Mouse (Mus musculus) E14TG2a.4 (cell line): Measurements from ENCODE around the gene Chrm3.

ENCODE experiments used
- CTCF ChIP-seq: conservative IDR thresholded peaks from 2 replicates; pipeline ENCODE4 v1.5.1; 2014; ENCODE audit warnings: low read length
- NANOG ChIP-seq: IDR thresholded peaks from 2 replicates; pipeline ENCODE4 v1.6.1; 2014; ENCODE audit warnings: borderline replicate concordance, low read length, mixed read lengths
- POU5F1 ChIP-seq: IDR thresholded peaks from 2 replicates; pipeline ENCODE4 v1.6.1; 2014; ENCODE audit warnings: low read length, borderline replicate concordance

DNA sequence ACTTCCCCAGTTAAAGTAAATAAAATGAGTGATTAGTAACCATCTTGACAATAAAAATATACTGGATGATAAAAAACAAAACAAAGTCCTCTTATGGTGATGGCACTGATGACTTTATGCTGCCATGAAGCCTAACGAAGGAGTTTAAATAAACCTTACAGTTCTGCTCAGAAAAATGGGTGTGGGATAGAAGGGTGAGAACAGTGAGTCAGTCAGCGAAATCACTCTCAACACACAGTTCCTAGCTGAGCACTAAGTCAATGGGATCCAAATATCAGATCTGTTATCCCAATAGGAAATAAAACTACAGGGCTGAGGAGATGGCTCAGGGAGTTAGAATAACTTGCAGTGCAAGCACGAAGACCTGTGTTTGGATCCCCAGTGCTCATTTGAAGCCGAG is 176.8 kb downstream of the Chrm3 start:
- TF ChIP-seq CTCF (no peak), POU5F1 (no peak), NANOG (no peak)
